In genomic region chr9:112186336-112187305, GRCm38 (mm10) we compare ENCODE assay signal across 8 mouse cellular contexts. TPM values are rescaled to one million over a fixed set of nuclear protein-coding genes. Genes with fewer than 3 reads are reported as not detected.
A peak's percentile ranks its signal among the peaks of the same experiment; 100 is the strongest.
DNase-seq lines count a peak whose midpoint lies in the region; ATAC-seq lines count a peak whose summit lies in the region.

No protein-coding gene starts in this region.

- H3K4me1 ChIP-seq in heart, embryonic 11.5 days (ENCODE audit: control insufficient read depth, insufficient read depth, low read length), result peaks cover 7% of the 10 kb centered on the region
- peaks cover 8% of the 10 kb centered on the region; the same call in 1 of the 2 replicates for H3K4me1 ChIP-seq in limb, embryonic 11.5 days (ENCODE audit: control insufficient read depth, insufficient read depth, low read length)
- H3K4me1 ChIP-seq in neural tube, embryonic 13.5 days (replicated peaks), result peaks cover 30% of the 10 kb centered on the region

- ATAC-seq in heart, embryonic 11.5 days (replicated peaks; ENCODE audit: insufficient number of reproducible peaks, low FRiP score, low TSS enrichment), result no peak
- peak; percentile 58; the same call in 1 of the 2 replicates for ATAC-seq in limb, embryonic 11.5 days (ENCODE audit: insufficient number of reproducible peaks, low FRiP score, low TSS enrichment, low read depth)
- ATAC-seq in neural tube, embryonic 13.5 days (ENCODE audit: low read depth), result no peak
- ATAC-seq in monocyte, adult 5-6 weeks (replicated peaks; ENCODE audit: insufficient number of reproducible peaks, low FRiP score, low TSS enrichment, poor library complexity, severe bottlenecking), result no peak

- no peak overlapping the region for H3K27ac ChIP-seq in heart, embryonic 11.5 days (ENCODE audit: low read depth, low read length)
- H3K27ac ChIP-seq in limb, embryonic 11.5 days (replicated peaks; ENCODE audit: low read depth, low read length), result no peak overlapping the region
- no peak overlapping the region for H3K27ac ChIP-seq in neural tube, embryonic 13.5 days (replicated peaks)

- 17% methylated on average over 14 of the region's 14 CpGs for WGBS in heart, embryonic 11.5 days (ENCODE audit: insufficient replicate concordance)
- WGBS in limb, embryonic 11.5 days, result 27% methylated on average over 14 of the region's 14 CpGs
- 15% methylated on average over 14 of the region's 14 CpGs for WGBS in neural tube, embryonic 13.5 days

- no peak overlapping the region for H3K4me3 ChIP-seq in heart, embryonic 11.5 days (ENCODE audit: low read depth, low read length)
- no peak overlapping the region for H3K4me3 ChIP-seq in limb, embryonic 11.5 days (ENCODE audit: low read depth, low read length)
- H3K4me3 ChIP-seq in neural tube, embryonic 13.5 days, result no peak overlapping the region

- peak overlapping the region; percentile 36 for H3K4me2 ChIP-seq in heart, embryonic 11.5 days
- peak overlapping the region; percentile 24; the same call in 1 of the 2 replicates for H3K4me2 ChIP-seq in limb, embryonic 11.5 days (ENCODE audit: low read depth, severe bottlenecking)
- H3K4me2 ChIP-seq in neural tube, embryonic 13.5 days, result peak overlapping the region; percentile 22

- H3K36me3 ChIP-seq in heart, embryonic 11.5 days (ENCODE audit: control insufficient read depth, insufficient read depth, low read length), result no peaks in the 10 kb centered on the region
- H3K36me3 ChIP-seq in limb, embryonic 11.5 days (ENCODE audit: control insufficient read depth, insufficient read depth, low read length), result no peaks in the 10 kb centered on the region
- 0 out of 2 replicates have a peak, but pooled peaks cover 7% of the 10 kb centered on the region for H3K36me3 ChIP-seq in neural tube, embryonic 13.5 days

- H3K9ac ChIP-seq in heart, embryonic 11.5 days (ENCODE audit: low read depth, low read length), result no peak overlapping the region
- no peak overlapping the region for H3K9ac ChIP-seq in limb, embryonic 11.5 days (ENCODE audit: low read length)
- no peak overlapping the region for H3K9ac ChIP-seq in neural tube, embryonic 13.5 days

- no peak for DNase-seq in heart, postnatal 10 days
- DNase-seq in embryo, embryonic 11 days, result peak; percentile 46
- DNase-seq in limb, embryonic 11.5 days (ENCODE audit: low spot score), result no peak
- DNase-seq in left cerebral cortex, postnatal 25 days (ENCODE audit: low spot score in 2 of 2), result no peak
- DNase-seq in urinary bladder, postnatal 14 days (ENCODE audit: low spot score), result no peak

- no peaks in the 10 kb centered on the region for H3K27me3 ChIP-seq in heart, embryonic 11.5 days (ENCODE audit: control insufficient read depth, insufficient read depth, low read length)
- no peaks in the 10 kb centered on the region for H3K27me3 ChIP-seq in limb, embryonic 11.5 days (ENCODE audit: control insufficient read depth, insufficient read depth, low read length)
- H3K27me3 ChIP-seq in neural tube, embryonic 13.5 days, result no peaks in the 10 kb centered on the region

- intact Hi-C loops in heart, postnatal 10 days (cut with DNase I), result no loop called here
- intact Hi-C loops in left cerebral cortex, postnatal 25 days (cut with DNase I), result loop anchor here (10.0 kb wide), 1 partner anchor 988 kb away; no protein-coding TSS in a partner anchor

- H3K9me3 ChIP-seq in heart, embryonic 11.5 days (replicated peaks; ENCODE audit: control insufficient read depth, low read length), result no peaks in the 10 kb centered on the region
- no peaks in the 10 kb centered on the region for H3K9me3 ChIP-seq in limb, embryonic 11.5 days (ENCODE audit: control insufficient read depth, low read length)
- no peaks in the 10 kb centered on the region for H3K9me3 ChIP-seq in neural tube, embryonic 13.5 days

RNA-seq across cellular contexts. Expression of gene Arpp21, which starts 49.1 kb away (rescaled TPM):
- 1.7 and 3.1 TPM in 2 replicates for polyA plus RNA-seq in heart, embryonic 11.5 days (2014; fragmentation: Nextera tagmentation; extraction: Ambion mirVana)
- total RNA-seq in heart, postnatal 10 days (2021), result 1 to 10 TPM; 1.8 to 2.8 TPM
- polyA plus RNA-seq in limb, embryonic 11.5 days (2014; fragmentation: Nextera tagmentation; extraction: Ambion mirVana), result 2.4 and 4.7 TPM in 2 replicates
- polyA plus RNA-seq in neural tube, embryonic 13.5 days (2015; fragmentation: Nextera tagmentation; extraction: Ambion mirVana), result 27.1 and 38.0 TPM in 2 replicates
- 0.58 TPM in 1 of 3 replicates, not detected in the others for total RNA-seq in monocyte, adult 5-6 weeks (2017)
- total RNA-seq in left cerebral cortex, postnatal 25 days (2021), result 100 to 1,000 TPM; 805 to 898 TPM

Comparison
In these comparisons a context has a peak if more than half of its experiments do, and no peak if none do; other contexts are left out.
1. RNA of gene Arpp21, which starts 49.1 kb away (total RNA-seq): 805 to 898 TPM in left cerebral cortex, postnatal 25 days; 1.8 to 2.8 TPM in heart, postnatal 10 days and 0.58 TPM in monocyte, adult 5-6 weeks; every median in the first group is over 100 times any median in the second.
2. Peak in every context shown above with its lines, with median percentiles within 50 percentile points of each other: H3K4me2 ChIP-seq.